Mouse (Mus musculus) thymus, postnatal 25 days (tissue): ENCODE measurements around the gene Gm10309.
A peak's percentile ranks its signal among the peaks of the same experiment; 100 is the strongest.
"Not testable (repeated sequence)": the region's sequence is repeated elsewhere in the genome, so short reads cannot be mapped to it uniquely, and the experiment has no call there.

Experiments used
- DNase-seq: peaks from one replicate; pipeline ENCODE4 v3.0.0; 2022

Gm10309 gene

GRCm38 (mm10) chr17:86508212-86508490, 3.1 kb upstream of the Gm10309 start:
- DNase-seq, result no peak

- no peak for DNase-seq
Measured at GRCm38 (mm10) chr17:86507342-86508211, 2.5 kb upstream of the Gm10309 start.

- DNase-seq, result no peak
Measured at GRCm38 (mm10) chr17:86506881-86507280, 1.8 kb upstream of the Gm10309 start.

GRCm38 (mm10) chr17:86503208-86503897, 1.7 kb downstream of the Gm10309 start:
- DNase-seq, result no peak

GRCm38 (mm10) chr17:86501393-86501792, 3.6 kb downstream of the Gm10309 start:
- DNase-seq, result no peak

GRCm38 (mm10) chr17:86499359-86500045, 5.5 kb downstream of the Gm10309 start:
- DNase-seq, result no peak

GRCm38 (mm10) chr17:86497302-86497701, 7.7 kb downstream of the Gm10309 start:
- no peak for DNase-seq

GRCm38 (mm10) chr17:86496123-86496771, 8.8 kb downstream of the Gm10309 start:
- DNase-seq, result peak; percentile 21

GRCm38 (mm10) chr17:86494895-86495294, 10.1 kb downstream of the Gm10309 start:
- DNase-seq, result no peak

GRCm38 (mm10) chr17:86494494-86494893, 10.5 kb downstream of the Gm10309 start:
- DNase-seq, result no peak

- DNase-seq, result no peak
Measured at GRCm38 (mm10) chr17:86493891-86494420, 11.1 kb downstream of the Gm10309 start.

GRCm38 (mm10) chr17:86492376-86492775, 12.7 kb downstream of the Gm10309 start:
- no peak for DNase-seq

GRCm38 (mm10) chr17:86489827-86490226, 15.2 kb downstream of the Gm10309 start:
- DNase-seq, result no peak

- DNase-seq, result no peak
Measured at GRCm38 (mm10) chr17:86487450-86487849, 17.6 kb downstream of the Gm10309 start.

GRCm38 (mm10) chr17:86486657-86487056, 18.4 kb downstream of the Gm10309 start:
- DNase-seq, result no peak

GRCm38 (mm10) chr17:86484087-86484737, 20.8 kb downstream of the Gm10309 start:
- DNase-seq, result peak; percentile 64

GRCm38 (mm10) chr17:86482675-86483074, 22.4 kb downstream of the Gm10309 start:
- DNase-seq, result no peak

GRCm38 (mm10) chr17:86479406-86479805, 25.6 kb downstream of the Gm10309 start:
- DNase-seq, result no peak

- not testable (repeated sequence) for DNase-seq
Measured at GRCm38 (mm10) chr17:86477401-86477800, 27.6 kb downstream of the Gm10309 start.

GRCm38 (mm10) chr17:86476674-86477073, 28.4 kb downstream of the Gm10309 start:
- DNase-seq, result no peak

- DNase-seq, result peak; percentile 70
Measured at GRCm38 (mm10) chr17:86471684-86472083, 33.3 kb downstream of the Gm10309 start.

- DNase-seq, result no peak
Measured at GRCm38 (mm10) chr17:86470160-86470559, 34.9 kb downstream of the Gm10309 start.
